Mouse (Mus musculus): ENCODE measurements around the gene Plb1. TPM values are rescaled to one million over a fixed set of nuclear protein-coding genes. Genes with fewer than 3 reads are reported as not detected.

The Plb1 gene
- total RNA-seq, 2 experiments from 2014 or later = 1.7 to 2.6 TPM

DNA sequence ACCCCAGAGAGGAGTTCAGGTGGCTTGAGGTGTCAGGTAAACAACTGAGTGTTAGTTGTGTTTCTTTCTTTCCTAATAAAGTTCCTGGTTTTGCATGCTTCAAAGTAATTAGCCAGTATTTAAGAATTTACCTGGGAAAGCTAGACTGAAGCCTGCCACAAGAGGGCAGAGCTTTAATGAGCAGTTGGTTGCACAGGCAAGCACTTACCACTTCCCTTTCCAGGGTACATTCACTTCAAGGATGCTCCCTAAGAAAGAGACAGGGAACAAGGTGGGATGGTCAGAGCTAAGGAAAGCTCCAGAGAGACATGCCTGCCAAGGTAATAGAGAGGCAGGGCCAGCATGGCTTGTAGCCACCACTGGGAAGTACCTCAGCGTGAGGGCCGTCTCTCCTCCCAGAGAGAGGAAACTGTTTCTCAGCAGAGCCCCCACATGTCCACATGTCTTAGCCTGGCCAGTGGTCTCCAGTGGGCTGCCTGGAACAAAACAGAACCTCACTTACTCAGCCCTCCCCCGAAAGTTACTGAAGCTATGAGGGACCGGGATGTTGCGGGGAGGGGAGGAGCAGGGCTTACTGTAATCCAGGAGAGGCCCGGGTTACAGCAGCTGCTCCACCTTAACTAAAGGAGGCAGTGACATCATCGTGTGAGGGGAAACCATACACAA, 89.8 kb downstream of the Plb1 start:
- peak in 1 of 2 experiments; percentile 25 for DNase-seq (ENCODE audit: low spot score in 2 of 2)

DNA sequence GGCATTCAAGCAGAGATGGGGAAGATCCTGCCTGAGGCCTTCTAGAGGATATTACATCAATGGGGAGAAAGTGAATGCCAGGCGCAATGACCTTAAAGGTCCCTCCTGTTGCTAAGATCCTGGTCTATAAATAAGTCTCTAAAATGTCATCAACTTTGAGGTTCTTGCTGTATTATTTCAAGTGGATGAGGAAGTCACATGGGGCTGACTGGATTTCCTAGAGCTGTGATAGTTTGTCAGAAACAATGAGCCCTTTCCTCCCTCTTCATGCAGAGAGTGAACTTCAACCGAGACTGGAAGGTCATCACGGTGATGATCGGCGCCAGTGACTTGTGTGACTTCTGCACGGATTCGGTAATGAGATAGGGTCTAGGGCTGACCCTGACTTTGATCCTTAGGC, 95.6 kb downstream of the Plb1 start:
- no peak for DNase-seq (ENCODE audit: low spot score in 2 of 2)

DNA sequence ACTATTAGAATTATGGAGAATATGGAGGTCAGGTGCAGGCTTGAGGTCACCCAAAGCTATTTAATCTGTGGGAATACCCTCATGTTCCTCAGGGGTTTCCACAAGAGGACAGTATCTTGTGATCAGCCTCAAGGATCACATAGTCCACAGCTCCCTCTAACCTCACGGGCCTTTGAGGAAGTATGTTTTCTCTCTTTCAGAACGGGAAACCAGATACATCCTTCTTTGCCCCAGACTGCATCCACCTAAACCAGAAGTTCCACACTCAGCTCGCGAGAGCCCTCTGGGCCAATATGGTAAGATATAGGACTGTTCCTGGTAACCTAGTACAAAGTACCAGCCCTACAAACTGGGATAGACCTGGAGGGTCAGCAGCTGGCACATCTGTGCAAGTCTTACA, 100.1 kb downstream of the Plb1 start:
- no peak for DNase-seq (ENCODE audit: low spot score in 2 of 2)

DNA sequence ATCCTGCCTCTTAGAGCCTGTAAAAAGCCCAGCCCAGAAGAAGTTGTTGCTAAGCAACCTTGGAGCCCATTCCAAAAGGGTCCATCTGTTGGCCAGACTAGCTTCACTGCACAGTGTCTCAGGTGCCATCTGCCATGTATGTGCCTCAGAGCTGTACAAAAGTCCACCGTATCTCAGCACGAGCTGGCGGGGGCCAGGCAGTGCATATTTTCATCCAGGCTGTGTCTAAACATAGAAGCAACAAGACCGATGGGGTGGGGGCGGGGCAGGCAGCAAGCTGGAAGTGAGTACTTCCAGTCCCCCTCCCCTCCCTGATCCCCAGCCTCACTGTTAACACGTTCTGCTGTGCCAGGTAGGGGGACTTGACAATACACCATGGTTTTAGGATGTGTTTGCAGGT, 102.7 kb downstream of the Plb1 start:
- DNase-seq (ENCODE audit: low spot score in 2 of 2) = peak in 1 of 2 experiments; percentile 30

DNA sequence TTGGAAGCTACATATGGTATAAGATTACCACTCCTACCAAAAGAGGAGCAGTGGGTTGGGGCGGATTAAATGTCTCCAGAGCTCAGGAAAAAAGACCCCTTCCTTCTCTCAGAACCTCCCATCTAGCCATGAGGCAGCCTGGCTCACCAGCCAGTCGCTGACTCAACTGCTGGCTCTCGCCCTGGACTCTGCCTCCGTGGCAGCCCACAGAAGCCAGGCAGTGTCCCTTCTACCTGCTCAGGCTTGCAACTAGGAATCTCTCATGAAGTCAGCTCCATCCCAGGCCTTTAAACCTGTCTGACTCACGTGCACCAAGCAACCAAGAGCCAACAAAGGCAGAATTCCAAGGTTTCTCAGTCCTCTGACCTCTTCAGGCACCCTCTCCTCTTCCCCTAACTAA, 103.6 kb downstream of the Plb1 start:
- no peak for DNase-seq (ENCODE audit: low spot score in 2 of 2)

DNA sequence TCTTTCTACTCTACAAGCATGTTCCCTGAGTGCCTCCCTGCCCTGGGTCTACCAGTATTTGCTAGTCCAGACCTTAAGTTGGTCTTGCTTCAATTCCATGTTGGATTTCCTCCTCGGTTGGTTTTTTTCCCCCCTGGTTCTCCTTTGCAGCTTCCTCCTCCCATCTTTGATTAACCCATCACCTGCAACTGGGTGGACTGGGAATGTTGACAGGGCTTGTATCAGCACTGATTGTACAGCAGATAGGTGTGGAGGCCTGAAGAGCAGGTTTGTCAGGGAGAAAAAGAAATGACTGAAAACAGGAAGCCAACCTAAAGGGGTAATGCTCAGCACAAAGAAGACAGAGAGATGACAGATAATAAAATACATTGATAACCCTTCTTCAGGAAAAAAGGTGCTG, 104.8 kb downstream of the Plb1 start:
- no peak for DNase-seq (ENCODE audit: low spot score in 2 of 2)

DNA sequence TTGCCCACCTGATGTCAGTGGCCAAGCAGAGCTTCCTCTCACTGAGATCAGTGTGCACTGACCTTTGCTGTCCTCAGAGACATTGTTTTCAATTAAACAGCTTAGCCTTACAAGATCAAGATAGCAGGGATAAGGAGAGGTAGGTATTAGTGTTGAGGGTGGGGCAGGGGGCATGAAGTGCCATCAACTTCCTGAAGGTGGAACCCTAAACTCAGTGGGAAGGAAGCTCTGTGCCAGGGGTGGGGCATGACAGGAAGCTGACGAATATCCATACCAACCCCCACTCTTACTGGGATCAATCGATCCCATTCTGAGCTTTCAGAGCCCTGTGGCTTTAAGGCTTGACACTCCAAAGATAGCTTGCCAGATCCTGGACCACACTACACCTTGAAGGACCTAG, 105.8 kb downstream of the Plb1 start:
- DNase-seq (ENCODE audit: low spot score in 2 of 2) = no peak

DNA sequence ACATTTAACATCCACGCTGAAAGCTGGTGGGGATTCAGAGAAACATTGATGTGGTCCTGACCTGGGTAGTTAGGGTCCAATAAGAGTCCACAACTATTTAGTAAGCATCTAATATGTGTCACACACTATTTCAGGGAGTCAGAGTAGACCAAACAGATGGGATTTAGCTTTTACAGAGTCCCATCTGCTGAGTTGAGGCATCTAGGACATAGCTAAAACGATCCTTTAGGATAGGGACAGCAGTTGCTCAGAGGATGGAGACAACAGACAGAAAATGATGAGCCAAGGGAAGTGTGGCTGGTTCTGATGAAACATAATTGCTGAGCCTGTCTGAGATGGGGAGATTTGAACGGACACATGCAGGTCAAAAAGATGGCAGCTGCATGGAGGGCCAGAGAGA, 106.3 kb downstream of the Plb1 start:
- no peak for DNase-seq (ENCODE audit: low spot score in 2 of 2)

DNA sequence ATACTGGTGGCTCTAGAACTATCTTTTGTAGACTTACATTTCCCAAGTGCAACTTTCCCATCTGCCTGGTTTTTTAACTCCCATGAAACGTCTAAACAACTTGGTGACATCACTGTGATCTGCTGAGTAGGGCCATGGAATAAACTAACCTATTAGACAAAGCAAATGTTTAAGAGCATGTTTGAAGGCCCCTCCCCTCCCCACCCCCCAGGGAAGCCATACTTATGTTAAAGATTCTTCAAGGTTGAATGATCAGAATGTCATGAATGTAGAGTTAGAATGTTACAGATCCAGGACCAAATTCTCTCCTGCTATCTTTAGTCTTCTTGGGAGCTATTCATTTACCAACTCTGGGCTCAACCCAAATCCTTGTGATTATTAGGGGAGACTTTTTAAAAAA, 107.7 kb downstream of the Plb1 start:
- DNase-seq (ENCODE audit: low spot score in 2 of 2) = no peak

DNA sequence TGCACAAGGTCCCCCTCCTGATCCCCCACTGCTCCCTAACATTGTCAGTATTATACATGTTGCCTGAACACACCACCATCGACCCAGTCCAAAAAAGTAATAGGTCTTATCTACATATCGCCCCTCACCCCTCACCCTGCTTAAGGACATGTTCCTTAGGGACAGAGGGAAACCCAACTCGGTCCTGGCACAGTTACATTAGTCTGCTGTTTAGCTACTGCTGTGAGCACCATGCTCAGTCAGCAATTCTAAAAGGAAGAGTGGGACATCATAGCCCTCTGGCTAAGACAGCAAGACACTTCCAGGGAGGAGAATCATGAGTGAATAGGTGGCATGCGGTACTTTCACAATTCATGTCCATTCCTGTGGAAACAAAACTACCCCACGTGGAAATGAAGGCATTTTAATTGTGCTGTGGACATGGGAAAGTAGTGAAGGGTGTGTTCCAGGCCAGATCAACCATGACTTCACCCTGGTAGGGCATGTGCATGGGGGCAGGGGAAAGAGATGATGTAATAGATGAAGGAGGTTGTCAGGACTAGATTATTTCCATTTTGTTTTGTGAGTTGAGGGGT, 110.3 kb downstream of the Plb1 start:
- DNase-seq (ENCODE audit: low spot score in 2 of 2) = no peak

DNA sequence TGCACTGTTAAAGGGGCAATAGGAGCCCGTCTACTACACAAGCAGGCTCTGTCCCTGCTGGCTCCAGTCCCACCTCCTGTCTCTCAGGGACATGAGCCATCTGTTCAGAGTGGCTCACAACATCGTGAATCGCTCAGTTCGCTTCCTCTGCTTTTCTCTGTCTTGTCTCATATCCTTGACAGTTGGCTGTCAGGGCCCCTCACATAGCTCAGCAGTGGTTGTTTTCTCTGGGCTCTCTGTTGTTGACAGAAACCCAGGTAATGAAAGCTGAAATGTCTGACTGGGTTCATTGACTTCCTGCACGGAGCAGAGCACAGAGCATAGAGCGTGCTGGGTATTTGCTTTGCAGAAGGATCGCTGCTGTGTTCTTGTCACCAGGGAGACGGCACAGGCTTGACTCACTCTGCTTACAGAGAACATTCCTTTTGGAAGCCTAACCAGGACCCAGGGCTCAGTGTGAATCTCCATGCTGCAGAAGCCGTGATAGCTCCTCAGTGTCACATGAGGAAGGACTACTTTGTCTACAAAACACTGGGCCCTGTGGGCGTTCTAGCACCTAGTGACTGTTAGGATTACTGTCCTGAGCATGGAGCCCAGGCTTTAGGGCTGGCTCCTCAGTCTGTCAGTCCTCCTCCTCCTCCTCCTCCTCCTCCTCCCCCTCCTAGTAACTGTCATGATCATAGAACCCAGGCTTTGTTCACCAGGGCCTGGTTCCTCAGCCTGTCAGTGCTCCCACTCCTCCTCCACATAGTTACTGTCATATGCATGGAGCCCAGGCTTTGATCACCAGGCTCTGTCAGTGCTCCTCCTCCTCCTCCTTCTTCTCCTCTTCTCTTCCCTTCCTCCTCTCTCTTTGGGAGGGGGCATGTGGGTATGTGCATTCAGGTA, 113.8 kb downstream of the Plb1 start:
- peak in 1 of 2 experiments; percentile 45 for DNase-seq (ENCODE audit: low spot score in 2 of 2)

DNA sequence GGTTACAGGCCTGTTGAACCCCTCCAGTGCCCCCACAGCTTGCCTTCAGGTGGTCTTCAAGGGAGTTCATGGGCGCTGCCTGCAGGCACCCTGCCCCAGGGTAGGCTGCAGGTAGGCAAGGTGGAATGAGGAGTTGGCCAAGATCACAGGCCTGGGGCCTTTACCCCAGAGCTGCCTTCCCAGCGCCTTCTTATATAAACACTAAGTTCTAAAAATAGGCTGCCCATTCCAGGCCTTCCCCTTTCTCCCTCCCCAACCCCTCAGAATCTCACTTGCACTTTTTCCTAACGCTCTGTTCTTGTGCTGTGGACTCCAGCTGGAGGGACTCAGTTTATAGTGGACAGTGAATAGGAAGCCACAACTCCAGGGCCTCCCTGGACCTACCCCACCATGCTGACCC, 117.2 kb downstream of the Plb1 start:
- no peak for DNase-seq (ENCODE audit: low spot score in 2 of 2)

DNA sequence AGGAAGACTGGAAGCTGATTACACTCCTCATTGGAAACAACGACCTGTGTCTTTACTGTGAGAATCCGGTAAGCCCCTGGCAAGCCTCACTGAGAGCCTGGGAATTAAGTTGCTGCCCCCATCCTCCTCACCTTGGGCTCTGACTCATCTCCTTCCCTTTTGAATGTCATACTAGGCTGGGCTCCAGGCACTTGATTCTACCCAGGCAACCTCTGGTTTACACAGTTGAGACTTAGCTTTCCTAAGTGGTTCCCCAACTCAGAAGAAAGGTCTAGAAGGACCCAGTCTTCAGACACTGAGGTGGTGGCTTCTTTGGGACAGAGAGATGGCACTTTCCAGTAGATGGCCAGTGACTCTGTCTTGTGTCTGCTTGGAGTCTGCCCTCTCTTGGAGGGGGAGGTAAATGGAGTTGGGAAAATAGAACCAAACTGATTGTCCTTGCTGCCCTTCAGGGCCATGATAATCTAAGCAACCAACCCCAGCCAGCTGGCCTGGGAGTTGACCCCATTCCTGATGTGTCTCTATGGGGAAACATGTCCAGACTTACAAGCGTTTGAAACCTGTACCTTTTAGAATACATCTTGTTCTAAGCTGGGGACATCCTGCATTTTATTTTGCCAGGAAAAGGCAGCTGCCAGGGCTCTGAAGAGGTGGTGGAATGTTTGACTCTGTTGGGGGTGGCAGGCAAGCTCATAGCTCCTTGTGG, 118.2 kb downstream of the Plb1 start:
- no peak for DNase-seq (ENCODE audit: low spot score in 2 of 2)

DNA sequence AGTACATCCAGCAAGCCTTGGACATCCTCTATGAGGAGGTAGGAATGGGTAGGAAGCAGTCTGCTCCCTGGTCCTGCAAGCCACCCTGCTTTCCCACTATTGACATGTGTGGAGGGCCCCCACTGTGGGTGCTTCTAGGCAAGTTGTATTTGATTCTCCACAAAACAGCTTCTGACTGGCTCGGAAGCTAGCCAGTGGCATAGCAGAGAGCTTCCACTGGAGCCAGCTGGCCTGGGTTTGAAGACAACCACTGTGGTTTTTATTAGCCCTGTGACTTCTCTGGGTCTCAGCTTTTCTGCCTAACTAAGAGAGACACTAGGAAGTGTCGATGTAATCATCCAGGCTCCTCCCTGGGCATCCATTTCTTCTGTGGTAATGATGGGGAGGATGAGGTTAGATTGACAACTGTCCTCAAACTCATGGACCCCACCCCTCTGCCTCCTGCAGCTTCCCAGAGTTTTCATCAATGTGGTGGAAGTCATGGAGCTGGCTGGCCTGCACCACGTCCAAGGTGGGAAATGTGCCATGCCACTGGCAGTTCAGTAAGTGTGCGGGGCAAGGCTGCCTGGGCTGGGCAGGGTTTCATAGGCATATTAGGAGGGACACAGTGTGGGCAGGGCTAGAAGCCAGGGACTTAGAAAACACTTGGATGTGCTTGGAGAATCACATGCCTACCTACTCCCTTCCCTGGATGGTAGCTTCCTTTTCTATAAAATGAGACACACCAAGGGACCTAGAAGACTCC, 119.4 kb downstream of the Plb1 start:
- no peak for DNase-seq (ENCODE audit: low spot score in 2 of 2)

DNA sequence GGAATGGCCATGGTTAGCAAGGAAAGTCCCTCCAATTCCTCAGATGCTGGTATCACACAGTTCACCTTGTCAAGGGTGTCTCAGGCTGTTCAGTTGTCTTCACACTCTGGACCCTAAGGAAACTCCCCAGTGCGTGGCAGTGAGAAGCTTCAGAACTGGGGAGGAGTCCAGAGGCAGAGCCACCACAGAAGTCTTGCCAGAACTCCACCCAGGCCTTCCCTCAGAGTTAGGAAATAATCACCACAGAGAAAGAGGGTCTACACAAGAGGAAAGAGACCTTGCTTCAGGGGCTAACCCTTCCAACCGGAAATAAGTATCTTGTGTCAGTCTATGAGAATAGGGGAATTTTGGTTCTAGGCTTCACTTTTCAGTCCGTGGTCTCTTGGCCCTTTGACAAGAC, 120.3 kb downstream of the Plb1 start:
- DNase-seq (ENCODE audit: low spot score in 2 of 2) = no peak

DNA sequence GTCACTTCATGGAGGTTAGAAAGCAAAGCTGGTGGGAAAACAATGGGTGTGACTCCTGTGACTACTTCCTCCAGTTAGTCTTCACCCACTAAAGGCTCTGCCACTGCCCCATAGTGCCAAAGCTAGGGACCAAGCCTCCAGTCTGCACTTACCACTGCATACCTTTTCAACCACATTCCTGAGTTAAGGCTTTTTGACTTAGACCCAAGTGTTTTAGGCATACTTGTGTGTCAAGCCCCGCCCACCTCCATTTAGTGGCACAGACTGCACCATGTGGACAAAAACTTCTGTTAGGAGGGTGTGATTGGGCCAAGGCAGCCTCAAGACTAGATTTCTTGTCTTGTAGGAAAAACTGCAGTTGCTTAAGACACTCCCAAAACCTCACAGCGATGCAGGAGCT, 120.8 kb downstream of the Plb1 start:
- DNase-seq (ENCODE audit: low spot score in 2 of 2) = no peak

DNA sequence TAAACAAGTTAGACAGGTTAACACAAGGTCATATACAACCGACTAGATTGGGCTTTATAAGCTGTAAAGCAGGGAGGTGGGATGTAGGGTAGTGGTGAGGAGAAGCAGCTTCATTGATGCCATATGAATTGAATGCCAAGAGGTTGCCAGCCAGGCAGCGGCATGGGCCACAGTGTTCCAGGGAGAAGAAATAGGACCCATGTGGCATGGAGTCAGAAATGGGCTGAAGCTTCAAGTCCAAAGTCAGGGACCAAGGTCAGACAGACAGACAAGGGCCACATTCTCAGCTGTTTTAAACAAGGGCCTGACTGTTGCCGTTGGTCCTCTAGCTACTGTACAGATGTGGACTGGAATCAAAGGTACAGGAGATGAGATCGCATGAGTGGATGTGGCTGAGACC, 128.0 kb downstream of the Plb1 start:
- DNase-seq (ENCODE audit: low spot score in 2 of 2) = no peak

DNA sequence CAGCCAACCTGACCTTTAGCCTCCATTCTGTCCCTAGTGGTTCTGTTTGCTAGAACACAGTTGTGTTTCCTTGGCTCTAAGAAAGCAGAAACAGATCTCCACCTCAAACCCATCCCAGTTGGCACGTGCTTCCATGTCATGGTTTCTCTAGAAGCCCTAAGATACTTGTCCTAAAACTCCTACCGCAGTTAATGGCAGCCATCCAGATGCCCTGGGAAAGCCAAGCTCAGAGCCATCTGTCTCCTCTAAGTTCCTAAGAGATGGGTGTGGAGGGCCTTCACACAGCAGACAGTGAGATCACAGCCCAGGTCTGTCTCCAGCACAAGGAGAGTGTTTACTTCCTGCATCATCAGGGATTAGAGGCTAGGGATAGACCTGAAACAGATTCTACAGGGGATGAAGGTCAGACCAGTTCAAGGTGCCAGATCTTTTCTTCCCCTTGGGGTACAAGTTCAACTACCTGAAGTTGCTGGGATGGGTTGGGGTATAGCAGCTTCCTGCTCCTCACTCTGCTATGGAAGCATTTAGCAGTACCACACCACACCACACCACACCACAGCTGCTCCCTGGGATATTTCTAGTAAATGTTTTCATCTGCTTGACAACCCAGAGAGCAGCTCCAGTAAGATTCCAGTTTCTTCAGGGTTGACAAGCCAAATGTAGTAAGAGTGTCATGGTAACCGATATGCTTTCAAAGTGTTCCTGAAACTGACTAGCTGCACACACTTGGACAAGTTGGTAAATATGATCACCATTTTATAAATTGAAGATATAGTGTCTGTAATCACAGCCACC, 129.1 kb downstream of the Plb1 start:
- no peak for DNase-seq (ENCODE audit: low spot score in 2 of 2)

DNA sequence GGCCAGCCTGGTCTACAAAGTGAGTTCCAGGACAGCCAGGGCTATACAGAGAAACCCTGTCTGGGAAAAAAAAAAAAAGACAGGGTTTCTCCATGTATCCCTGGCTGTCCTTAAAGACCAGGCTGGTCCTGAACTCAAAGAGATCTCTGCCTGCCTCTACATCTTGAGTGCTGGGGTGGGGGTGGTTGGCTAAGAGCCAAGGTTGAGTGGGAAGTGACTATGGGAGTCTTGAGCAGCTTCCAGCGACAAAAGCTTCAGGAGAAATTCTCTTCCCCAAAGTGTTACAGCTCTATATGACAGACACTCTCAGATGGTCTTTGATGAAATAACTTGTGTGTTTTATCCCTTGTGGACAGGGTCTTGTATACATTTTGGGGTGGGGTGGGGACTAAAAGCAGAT, 136.9 kb downstream of the Plb1 start:
- DNase-seq (ENCODE audit: low spot score in 2 of 2) = no peak

DNA sequence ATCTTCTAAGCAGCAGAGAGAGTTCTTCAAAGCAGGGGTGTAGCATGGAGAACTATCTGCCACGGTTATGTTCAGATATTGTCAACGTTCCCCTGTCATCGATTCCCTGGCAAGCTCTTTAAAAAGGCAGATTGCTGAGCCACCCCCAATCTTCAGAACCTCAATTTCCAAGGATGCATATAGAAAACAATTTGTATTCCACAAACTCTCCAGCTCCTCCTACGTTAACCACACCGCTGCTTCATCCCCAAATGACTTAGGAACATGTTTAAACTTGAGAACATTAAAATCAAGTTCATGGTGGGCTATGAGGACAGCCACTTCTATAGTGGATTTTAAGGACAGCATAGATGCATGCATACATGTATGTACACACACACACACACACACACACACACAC, 138.7 kb downstream of the Plb1 start:
- DNase-seq (ENCODE audit: low spot score in 2 of 2) = no peak
